Mouse (Mus musculus): ENCODE measurements around the gene Kif3c. TPM values are rescaled to one million over a fixed set of nuclear protein-coding genes. Genes with fewer than 3 reads are reported as not detected.

Kif3c gene
- polyA plus RNA-seq, 1 experiment, result 3.0 TPM

GRCm38 (mm10) chr12:3344155-3344554, 20.8 kb upstream of the Kif3c start:
- TF ChIP-seq POLR2A (IDR thresholded peaks at IDR 0.05; ENCODE audit: borderline replicate concordance, control insufficient read depth, low read depth, low read length), result no peak
- no peak for TF ChIP-seq CTCF (IDR thresholded peaks at IDR 0.05; ENCODE audit: control insufficient read depth, insufficient read depth, low read length)

GRCm38 (mm10) chr12:3345038-3345437, 19.9 kb upstream of the Kif3c start:
- no peaks in the 10 kb centered on the region for H3K4me1 ChIP-seq (ENCODE audit: control insufficient read depth, insufficient read depth, low read length)
- H3K27ac ChIP-seq (ENCODE audit: control insufficient read depth, insufficient read depth, low read depth, low read length, poor library complexity), result no peak overlapping the region
- WGBS, result 85% methylated on average over 5 of the region's 5 CpGs
- H3K4me3 ChIP-seq (replicated peaks; ENCODE audit: control insufficient read depth, low read depth, low read length), result no peak overlapping the region
- TF ChIP-seq POLR2A (IDR thresholded peaks at IDR 0.05; ENCODE audit: borderline replicate concordance, control insufficient read depth, low read depth, low read length) (no peak), CTCF (IDR thresholded peaks at IDR 0.05; ENCODE audit: control insufficient read depth, insufficient read depth, low read length) (no peak)

More at GRCm38 (mm10) chr12:3344155-3344554, 20.8 kb upstream of the Kif3c start:
- no peak overlapping the region for H3K27ac ChIP-seq (ENCODE audit: control insufficient read depth, insufficient read depth, low read depth, low read length, poor library complexity)
- WGBS, result 73% methylated on average over 2 of the region's 2 CpGs
- no peaks in the 10 kb centered on the region for H3K4me1 ChIP-seq (ENCODE audit: control insufficient read depth, insufficient read depth, low read length)
- no peak overlapping the region for H3K4me3 ChIP-seq (replicated peaks; ENCODE audit: control insufficient read depth, low read depth, low read length)

- no peak for TF ChIP-seq POLR2A (IDR thresholded peaks at IDR 0.05; ENCODE audit: borderline replicate concordance, control insufficient read depth, low read depth, low read length)
- no peak for TF ChIP-seq CTCF (IDR thresholded peaks at IDR 0.05; ENCODE audit: control insufficient read depth, insufficient read depth, low read length)
Observed at GRCm38 (mm10) chr12:3347682-3348081, 17.2 kb upstream of the Kif3c start.

GRCm38 (mm10) chr12:3349387-3349786, 15.5 kb upstream of the Kif3c start:
- no peak overlapping the region for H3K27ac ChIP-seq (ENCODE audit: control insufficient read depth, insufficient read depth, low read depth, low read length, poor library complexity)
- no peaks in the 10 kb centered on the region for H3K4me1 ChIP-seq (ENCODE audit: control insufficient read depth, insufficient read depth, low read length)
- WGBS, result 55% methylated on average over 3 of the region's 3 CpGs
- H3K4me3 ChIP-seq (replicated peaks; ENCODE audit: control insufficient read depth, low read depth, low read length), result no peak overlapping the region
- TF ChIP-seq CTCF (IDR thresholded peaks at IDR 0.05; ENCODE audit: control insufficient read depth, insufficient read depth, low read length) (no peak), POLR2A (IDR thresholded peaks at IDR 0.05; ENCODE audit: borderline replicate concordance, control insufficient read depth, low read depth, low read length) (no peak)

More at GRCm38 (mm10) chr12:3347682-3348081, 17.2 kb upstream of the Kif3c start:
- Histone ChIP-seq H3K4me1 (ENCODE audit: control insufficient read depth, insufficient read depth, low read length) (no peaks in the 10 kb centered on the region), H3K4me3 (replicated peaks; ENCODE audit: control insufficient read depth, low read depth, low read length) (no peak overlapping the region), H3K27ac (ENCODE audit: control insufficient read depth, insufficient read depth, low read depth, low read length, poor library complexity) (no peak overlapping the region)

GRCm38 (mm10) chr12:3350136-3350535, 14.8 kb upstream of the Kif3c start:
- no peak overlapping the region for H3K27ac ChIP-seq (ENCODE audit: control insufficient read depth, insufficient read depth, low read depth, low read length, poor library complexity)
- 54% methylated on average over 5 of the region's 5 CpGs for WGBS
- no peaks in the 10 kb centered on the region for H3K4me1 ChIP-seq (ENCODE audit: control insufficient read depth, insufficient read depth, low read length)
- no peak overlapping the region for H3K4me3 ChIP-seq (replicated peaks; ENCODE audit: control insufficient read depth, low read depth, low read length)
- no peak for TF ChIP-seq POLR2A (IDR thresholded peaks at IDR 0.05; ENCODE audit: borderline replicate concordance, control insufficient read depth, low read depth, low read length)
- TF ChIP-seq CTCF (IDR thresholded peaks at IDR 0.05; ENCODE audit: control insufficient read depth, insufficient read depth, low read length), result no peak

GRCm38 (mm10) chr12:3352216-3352615, 12.7 kb upstream of the Kif3c start:
- 55% methylated on average over 6 of the region's 6 CpGs for WGBS

GRCm38 (mm10) chr12:3355068-3355467, 9.9 kb upstream of the Kif3c start:
- TF ChIP-seq POLR2A (IDR thresholded peaks at IDR 0.05; ENCODE audit: borderline replicate concordance, control insufficient read depth, low read depth, low read length), result no peak
- no peak for TF ChIP-seq CTCF (IDR thresholded peaks at IDR 0.05; ENCODE audit: control insufficient read depth, insufficient read depth, low read length)
- WGBS, result 63% methylated on average over 8 of the region's 8 CpGs

More at GRCm38 (mm10) chr12:3352216-3352615, 12.7 kb upstream of the Kif3c start:
- no peak for TF ChIP-seq POLR2A (IDR thresholded peaks at IDR 0.05; ENCODE audit: borderline replicate concordance, control insufficient read depth, low read depth, low read length)
- no peak for TF ChIP-seq CTCF (IDR thresholded peaks at IDR 0.05; ENCODE audit: control insufficient read depth, insufficient read depth, low read length)
- Histone ChIP-seq H3K4me3 (replicated peaks; ENCODE audit: control insufficient read depth, low read depth, low read length) (no peak overlapping the region), H3K4me1 (ENCODE audit: control insufficient read depth, insufficient read depth, low read length) (no peaks in the 10 kb centered on the region), H3K27ac (ENCODE audit: control insufficient read depth, insufficient read depth, low read depth, low read length, poor library complexity) (no peak overlapping the region)

GRCm38 (mm10) chr12:3356824-3357223, 8.1 kb upstream of the Kif3c start:
- Histone ChIP-seq H3K4me1 (ENCODE audit: control insufficient read depth, insufficient read depth, low read length) (no peaks in the 10 kb centered on the region), H3K4me3 (replicated peaks; ENCODE audit: control insufficient read depth, low read depth, low read length) (peak overlapping the region; percentile 10), H3K27ac (ENCODE audit: control insufficient read depth, insufficient read depth, low read depth, low read length, poor library complexity) (no peak overlapping the region)
- 59% methylated on average over 16 of the region's 16 CpGs for WGBS
- TF ChIP-seq CTCF (IDR thresholded peaks at IDR 0.05; ENCODE audit: control insufficient read depth, insufficient read depth, low read length) (no peak), POLR2A (IDR thresholded peaks at IDR 0.05; ENCODE audit: borderline replicate concordance, control insufficient read depth, low read depth, low read length) (no peak)

More at GRCm38 (mm10) chr12:3355068-3355467, 9.9 kb upstream of the Kif3c start:
- Histone ChIP-seq H3K27ac (ENCODE audit: control insufficient read depth, insufficient read depth, low read depth, low read length, poor library complexity) (no peak overlapping the region), H3K4me3 (replicated peaks; ENCODE audit: control insufficient read depth, low read depth, low read length) (no peak overlapping the region), H3K4me1 (ENCODE audit: control insufficient read depth, insufficient read depth, low read length) (no peaks in the 10 kb centered on the region)

- 7% methylated on average over 3 of the region's 3 CpGs for WGBS
- no peak for TF ChIP-seq POLR2A (IDR thresholded peaks at IDR 0.05; ENCODE audit: borderline replicate concordance, control insufficient read depth, low read depth, low read length)
- no peak for TF ChIP-seq CTCF (IDR thresholded peaks at IDR 0.05; ENCODE audit: control insufficient read depth, insufficient read depth, low read length)
- H3K4me1 ChIP-seq (ENCODE audit: control insufficient read depth, insufficient read depth, low read length), result no peaks in the 10 kb centered on the region
- H3K27ac ChIP-seq (ENCODE audit: control insufficient read depth, insufficient read depth, low read depth, low read length, poor library complexity), result no peak overlapping the region
- no peak overlapping the region for H3K4me3 ChIP-seq (replicated peaks; ENCODE audit: control insufficient read depth, low read depth, low read length)
Observed at GRCm38 (mm10) chr12:3359302-3359701, 5.6 kb upstream of the Kif3c start.
